Mouse (Mus musculus): ENCODE data around the gene Itga2b. TPM values are rescaled to one million over a fixed set of nuclear protein-coding genes. Genes with fewer than 3 reads are reported as not detected.

The Itga2b gene
- total RNA-seq (2017): 142 and 145 TPM in 2 replicates

DNA sequence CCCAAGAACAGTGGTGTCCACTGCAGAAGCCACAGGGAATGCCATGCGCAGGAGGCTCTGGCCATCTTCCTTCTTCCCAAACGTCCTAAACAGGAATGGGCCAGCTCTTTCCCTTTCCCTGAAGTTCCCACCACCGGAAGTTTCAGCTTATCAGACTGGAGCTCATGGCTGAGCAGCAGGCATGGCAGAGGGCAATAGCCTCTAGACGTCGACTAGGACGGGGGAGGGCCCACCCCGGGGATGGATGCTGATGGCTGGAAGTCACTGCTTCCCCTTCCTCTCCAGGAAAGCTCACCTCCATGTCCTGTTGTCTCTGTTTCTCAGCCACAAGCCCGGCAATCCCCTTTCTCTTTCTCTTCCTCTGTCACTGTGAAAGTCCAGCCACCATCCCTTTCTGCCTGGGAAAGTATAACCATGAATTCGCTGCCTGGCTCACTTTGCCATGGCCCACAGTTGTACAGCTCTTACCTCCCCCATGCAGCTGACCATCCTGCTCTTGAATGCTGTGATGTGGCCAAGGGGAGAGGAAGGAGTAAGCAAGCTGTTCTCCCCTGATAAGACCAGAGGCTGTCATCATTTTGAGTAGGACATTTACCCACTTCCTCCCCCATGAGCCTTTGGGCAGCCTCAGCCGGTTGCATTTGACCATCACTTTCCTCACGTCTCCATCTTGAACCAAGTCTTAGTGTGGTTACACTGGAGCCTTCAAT lies at the start of gene Itga2b:
Itga2b (minus strand) TSS at position 475 of the 710 bp plus-strand sequence.
- peak; percentile 75 for ATAC-seq (replicated peaks; ENCODE audit: low read depth, poor library complexity, severe bottlenecking)

DNA sequence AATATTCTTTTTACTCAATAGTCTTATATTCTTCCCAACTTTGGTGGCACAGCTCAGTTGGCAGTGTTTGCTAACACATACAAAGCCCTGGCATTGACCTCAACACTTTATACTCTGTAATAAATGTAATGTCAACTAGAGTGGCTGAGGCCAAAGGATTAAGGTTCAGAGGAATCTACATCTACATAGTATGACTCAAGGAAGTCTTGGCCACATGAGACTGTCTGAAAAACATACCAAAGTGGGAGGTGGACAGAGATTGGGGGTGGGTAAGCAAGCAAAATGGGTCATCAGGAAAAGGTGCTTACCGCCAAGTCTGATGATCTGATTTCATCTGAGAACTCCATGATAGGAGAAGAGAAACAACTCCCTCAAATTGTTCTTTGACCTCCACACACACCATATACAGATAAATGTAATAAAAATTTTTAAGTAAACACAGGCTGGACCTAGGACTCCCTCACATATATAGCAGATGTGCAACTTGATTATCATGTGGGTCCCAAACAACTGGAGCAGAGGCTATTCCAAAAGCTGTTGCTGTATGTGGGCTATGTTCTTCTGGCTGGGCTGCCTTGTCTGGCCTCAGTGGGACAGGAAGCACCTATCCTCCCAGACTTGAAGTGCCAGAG lies 45.0 kb upstream of the Itga2b start:
- ATAC-seq (replicated peaks; ENCODE audit: low read depth, poor library complexity, severe bottlenecking): no peak

DNA sequence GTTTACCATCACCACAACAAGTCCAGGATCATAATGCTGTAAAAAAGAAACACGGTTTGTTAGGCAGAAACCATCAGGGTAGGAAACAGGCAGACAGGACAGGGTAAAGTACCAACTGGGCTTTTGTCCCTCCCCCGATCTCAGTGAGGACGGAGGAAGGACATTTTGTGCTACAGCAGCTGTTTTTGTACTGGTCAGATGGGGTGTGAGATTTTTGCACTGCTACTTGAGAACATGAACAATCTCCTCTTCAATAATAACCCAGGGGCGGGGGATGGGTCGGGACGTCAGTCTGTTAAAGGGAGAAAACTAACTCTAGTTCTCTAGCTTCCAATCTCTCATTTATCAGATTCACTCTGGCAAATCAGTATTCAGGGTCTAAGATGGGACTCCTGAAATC lies 40.3 kb upstream of the Itga2b start:
- no peak for ATAC-seq (replicated peaks; ENCODE audit: low read depth, poor library complexity, severe bottlenecking)

DNA sequence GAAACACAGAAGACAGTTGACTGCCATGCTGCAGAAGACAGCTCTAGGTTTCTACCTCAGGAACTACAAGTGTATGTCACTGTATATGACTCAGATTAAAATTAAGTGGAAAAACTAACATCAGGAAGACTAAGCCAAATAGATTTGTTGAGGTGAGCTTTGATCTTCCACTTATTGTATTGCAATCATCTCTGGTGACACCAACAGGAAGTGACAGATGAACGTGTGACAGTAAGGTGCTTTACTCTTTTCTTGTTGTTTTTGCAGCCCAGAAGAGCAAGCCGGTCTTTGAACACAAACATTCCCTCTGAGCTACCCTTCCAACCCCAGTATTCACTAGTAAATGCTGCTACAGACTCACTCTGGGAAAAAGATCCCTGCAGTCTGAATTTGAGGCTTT lies 26.8 kb upstream of the Itga2b start:
- ATAC-seq (replicated peaks; ENCODE audit: low read depth, poor library complexity, severe bottlenecking): no peak

DNA sequence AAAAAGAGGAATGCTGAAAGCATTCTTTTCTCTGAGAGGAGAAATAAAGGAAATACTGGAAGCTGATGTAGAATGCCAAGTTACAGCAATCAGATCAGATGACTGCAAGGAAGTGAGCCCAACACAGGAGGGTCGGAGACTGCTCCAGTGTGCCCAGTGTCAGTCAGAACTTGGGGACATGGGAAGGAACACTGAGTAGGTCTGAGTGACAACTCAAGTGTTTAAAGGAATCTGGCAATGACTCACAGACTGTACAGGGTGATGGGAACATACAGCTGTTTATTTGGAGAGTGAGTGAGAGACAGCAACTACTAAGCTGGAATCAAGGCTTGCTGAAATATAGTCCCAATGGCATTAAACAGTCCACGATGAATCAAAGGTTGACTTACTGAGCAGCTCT lies 26.3 kb upstream of the Itga2b start:
- no peak for ATAC-seq (replicated peaks; ENCODE audit: low read depth, poor library complexity, severe bottlenecking)

DNA sequence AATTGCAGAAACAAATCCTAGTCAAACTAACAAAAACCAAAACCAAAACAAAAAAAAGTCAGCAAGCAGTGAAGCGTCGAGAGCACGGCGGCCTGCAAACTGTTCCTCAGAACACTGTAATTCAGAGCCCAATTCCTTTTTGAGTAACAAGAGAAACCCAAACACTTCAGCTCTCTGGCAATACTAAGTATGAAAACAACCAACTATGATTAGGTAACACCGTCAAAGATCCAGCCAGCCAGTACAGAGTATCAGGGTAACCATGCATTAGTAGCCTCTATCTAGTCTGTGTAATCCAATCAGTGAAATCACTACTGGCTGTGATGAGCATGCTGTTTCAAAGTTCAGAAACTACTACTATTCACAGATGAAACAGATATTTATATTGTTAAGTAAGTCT lies 25.8 kb upstream of the Itga2b start:
- ATAC-seq (replicated peaks; ENCODE audit: low read depth, poor library complexity, severe bottlenecking): no peak

DNA sequence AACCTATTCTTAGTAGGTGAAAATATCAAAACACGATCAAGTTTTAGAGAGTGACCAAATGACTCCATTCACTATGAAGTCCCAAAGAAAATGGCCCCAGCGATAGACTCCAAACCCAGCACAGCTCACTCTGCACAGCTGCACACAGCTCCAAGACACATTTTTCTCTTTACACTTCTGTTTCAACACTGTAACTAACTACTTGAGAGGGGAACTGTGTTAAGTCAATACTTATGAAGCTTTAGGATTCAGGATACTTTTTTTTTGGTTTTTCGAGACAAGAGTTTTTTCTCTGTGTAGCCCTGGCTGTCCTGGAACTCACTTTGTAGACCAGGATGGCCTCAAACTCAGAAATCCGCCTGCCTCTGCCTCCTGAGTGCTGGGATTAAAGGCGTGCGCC lies 25.2 kb upstream of the Itga2b start:
- no peak for ATAC-seq (replicated peaks; ENCODE audit: low read depth, poor library complexity, severe bottlenecking)

DNA sequence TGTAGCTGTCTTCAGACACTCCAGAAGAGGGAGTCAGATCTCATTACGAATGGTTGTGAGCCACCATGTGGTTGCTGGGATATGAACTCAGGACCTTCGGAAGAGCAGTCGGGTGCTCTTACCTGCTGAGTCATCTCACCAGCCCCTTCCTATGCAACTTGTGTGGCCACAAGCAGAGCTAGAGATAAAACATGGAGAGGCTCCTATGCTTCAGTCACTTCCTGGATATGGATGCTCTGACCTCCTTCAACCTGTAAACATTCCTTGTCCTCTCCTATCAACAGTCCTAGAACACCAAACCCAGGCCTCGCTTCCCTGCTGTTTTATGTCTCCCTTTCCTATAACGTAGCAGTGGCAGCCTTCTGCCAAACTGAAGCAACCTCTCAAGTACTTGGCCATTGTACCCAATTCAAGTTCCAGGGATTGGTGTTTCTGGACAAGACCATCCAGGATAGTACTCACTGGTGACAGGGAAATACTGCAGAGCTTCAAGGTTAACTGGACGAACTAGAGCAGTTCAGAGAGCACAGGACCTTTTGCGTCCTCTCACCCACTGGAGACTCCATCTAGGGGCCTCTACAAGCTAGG lies 24.2 kb upstream of the Itga2b start:
- ATAC-seq (replicated peaks; ENCODE audit: low read depth, poor library complexity, severe bottlenecking): no peak

DNA sequence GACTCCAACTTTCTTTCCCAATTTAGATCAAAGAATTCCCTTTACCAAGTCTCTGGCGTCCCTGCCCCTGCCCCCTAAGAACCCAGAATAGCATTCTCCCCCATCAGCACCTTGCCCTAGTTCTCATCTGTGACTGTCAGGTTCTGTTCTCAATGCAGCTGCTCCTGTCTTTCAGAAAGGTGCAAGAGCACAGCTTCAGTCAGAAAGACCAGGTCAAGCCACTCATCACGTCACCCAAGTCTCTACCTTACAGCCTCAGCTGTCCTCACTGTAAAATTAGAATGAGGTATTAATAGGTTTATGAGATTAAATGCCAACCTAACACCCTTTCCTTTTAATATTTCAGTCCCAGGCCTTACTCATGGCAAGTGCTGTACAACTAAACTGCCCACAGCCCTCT lies 23.3 kb upstream of the Itga2b start:
- ATAC-seq (replicated peaks; ENCODE audit: low read depth, poor library complexity, severe bottlenecking): no peak

DNA sequence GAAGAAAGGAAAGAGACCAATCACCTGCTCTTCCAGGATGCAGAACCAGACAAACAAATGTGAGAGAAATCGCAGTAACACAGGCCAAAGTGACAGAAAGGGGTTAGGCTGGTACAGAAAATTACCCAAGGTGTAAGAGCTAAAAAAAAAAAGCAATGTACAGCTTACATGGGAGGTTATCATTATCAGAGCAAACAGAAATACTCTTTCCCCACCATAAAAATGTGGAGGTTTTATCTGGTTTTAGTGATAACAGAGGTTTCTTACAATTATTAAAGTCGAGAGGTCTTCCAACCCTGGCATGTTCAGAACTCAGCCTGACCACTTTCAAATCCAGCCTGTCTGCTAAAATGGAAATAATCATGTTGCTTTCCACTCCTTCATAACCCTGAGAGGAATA lies 18.0 kb upstream of the Itga2b start:
- no peak for ATAC-seq (replicated peaks; ENCODE audit: low read depth, poor library complexity, severe bottlenecking)

DNA sequence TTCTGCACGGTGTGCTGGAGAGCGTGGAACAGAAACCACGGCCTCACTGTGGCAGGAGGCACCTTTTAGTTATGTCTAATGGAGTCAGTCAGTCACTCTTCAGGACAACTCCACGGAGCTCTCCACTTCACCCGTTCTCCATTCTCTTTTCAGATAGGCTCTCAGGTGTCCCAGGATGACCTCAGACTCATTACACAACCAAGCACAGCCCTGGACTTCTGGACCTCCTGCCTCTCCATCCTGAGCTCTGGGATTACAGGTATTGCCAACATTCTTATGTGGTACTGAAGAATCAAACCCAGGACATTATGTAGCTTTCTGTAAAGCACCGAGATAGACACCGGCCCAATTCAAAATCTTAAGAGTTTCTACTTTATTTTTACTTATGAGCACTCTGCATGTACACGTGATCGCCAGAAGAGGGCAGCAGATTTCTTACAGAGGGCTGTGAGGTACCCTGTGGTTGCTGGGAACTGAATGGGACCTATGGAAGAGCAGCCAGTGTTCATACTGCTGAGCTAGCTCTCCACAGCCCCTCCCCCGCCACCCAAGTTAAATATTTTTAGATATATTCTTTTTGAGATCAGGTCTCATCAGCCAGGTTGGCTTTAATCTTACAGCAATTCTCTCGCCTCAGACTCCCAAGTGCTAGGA lies 16.9 kb upstream of the Itga2b start:
- peak; percentile 72 for ATAC-seq (replicated peaks; ENCODE audit: low read depth, poor library complexity, severe bottlenecking)

DNA sequence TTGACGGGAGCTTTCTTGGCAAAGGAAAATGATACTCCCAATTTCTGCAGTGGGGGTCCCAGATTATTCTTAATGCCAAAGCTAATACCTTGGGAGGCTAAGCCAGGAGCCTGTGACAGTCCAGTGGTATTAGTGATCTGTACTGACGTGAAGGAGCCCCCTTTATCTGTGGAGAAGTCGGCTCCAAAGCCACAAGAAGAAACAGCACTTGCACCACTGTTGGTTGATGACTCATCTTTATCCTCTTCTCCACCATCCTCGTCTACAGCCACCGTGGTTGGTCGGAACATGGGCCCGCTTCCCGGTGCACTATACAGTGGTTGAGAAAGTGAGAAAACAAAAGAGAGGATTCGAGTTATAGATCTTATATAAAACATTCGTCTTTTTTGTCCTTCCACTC lies 11.9 kb upstream of the Itga2b start:
- ATAC-seq (replicated peaks; ENCODE audit: low read depth, poor library complexity, severe bottlenecking): no peak

DNA sequence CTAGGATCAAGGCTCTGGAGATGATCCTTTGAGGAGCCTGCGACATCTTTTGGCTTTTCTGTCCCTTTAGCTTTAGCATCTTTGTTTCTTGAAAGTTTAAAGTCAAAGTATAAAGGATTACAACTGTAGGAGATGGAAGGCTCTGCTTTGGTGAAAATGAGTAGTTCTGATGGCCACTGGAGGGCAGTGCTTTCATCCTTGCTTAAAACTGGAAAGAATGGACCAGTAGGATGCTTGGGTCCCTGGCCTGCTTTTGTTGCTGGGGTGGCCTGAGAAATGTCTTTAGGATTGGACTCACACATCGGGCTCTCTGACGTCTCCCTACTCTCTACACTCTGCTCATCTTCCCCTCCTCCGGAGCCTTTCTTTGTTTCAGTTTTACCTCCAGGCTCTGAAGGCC lies 11.0 kb upstream of the Itga2b start:
- no peak for ATAC-seq (replicated peaks; ENCODE audit: low read depth, poor library complexity, severe bottlenecking)

DNA sequence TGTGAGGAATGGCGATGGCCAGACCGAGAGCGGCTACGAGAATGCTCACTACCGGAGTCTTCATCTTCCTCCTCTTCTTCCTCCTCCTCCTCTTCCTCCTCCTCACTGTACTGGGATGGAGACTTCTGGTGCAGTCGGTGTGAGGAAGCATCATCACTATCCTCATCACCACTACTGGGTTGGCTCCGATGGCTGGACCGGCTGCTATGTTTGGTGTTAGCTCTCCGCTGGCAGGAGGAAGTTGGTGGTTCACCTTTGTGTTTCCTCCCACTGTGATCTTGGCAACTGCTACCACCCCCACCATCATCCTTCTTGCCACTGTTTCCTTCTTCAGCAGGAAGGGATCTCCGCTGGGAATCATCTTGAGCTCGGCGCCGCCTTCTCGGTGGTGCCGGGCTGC lies 10.2 kb upstream of the Itga2b start:
- no peak for ATAC-seq (replicated peaks; ENCODE audit: low read depth, poor library complexity, severe bottlenecking)

DNA sequence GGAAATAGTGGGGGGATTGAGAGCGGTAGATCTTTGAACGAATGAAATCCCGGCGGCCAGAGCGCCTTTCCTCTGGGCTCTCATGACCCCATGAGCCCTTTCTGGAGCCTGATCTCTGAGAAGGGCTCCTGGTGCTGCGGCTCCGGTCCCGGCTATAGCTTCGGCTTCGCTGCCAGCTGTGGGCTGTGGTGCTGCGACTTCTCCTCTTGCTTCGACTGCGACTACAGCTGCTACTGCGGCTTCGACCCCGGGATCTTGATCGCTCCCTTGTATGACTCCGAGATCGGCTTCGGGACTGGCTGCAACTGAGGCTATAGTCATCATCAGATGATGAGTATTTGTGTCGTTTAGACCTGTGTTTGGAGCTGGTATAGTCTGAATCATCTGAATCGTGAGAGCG lies 9.7 kb upstream of the Itga2b start:
- ATAC-seq (replicated peaks; ENCODE audit: low read depth, poor library complexity, severe bottlenecking): no peak

DNA sequence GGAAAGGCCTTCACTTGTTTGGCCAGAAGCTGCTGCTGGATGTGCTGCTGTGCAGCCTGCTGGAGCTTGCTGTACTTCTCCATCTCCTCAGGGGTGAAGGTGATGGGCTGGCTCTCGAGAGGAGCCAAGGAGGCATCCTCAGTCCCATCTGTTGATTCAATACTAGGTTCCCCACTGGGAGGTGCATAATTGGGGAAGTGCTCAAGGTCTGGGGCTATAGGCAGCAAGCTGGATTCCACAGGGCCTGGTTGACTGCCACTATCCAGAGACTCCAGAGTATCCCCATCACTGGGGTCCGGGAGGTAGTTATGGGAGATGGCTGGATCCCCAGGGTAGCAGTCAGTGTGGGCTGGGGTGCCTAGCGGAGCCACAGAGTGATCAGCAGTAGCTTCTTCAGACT lies 8.7 kb upstream of the Itga2b start:
- 0 out of 2 replicates have a peak, but pooled peaks have one; percentile 21 for ATAC-seq (replicated peaks; ENCODE audit: low read depth, poor library complexity, severe bottlenecking)

DNA sequence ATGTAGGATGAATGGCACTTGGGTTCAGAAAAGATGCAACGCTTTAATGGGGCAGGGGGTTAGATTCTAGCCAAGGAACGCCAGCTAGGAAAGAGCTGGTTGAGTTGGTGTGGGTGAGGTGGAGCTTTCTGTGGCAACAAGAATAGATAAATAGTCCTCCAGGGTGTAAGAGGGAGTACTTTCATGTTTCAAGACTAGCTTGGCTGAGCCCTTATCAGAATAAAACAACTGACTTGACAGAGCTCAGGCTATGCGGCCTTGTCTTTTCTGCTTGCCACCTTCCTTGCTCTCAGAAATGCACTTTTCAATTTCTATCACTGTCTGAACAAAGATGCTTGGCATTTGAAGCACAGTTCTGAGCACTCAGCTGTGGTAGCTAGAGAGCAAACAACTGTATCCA lies 5.1 kb upstream of the Itga2b start:
- ATAC-seq (replicated peaks; ENCODE audit: low read depth, poor library complexity, severe bottlenecking): no peak

DNA sequence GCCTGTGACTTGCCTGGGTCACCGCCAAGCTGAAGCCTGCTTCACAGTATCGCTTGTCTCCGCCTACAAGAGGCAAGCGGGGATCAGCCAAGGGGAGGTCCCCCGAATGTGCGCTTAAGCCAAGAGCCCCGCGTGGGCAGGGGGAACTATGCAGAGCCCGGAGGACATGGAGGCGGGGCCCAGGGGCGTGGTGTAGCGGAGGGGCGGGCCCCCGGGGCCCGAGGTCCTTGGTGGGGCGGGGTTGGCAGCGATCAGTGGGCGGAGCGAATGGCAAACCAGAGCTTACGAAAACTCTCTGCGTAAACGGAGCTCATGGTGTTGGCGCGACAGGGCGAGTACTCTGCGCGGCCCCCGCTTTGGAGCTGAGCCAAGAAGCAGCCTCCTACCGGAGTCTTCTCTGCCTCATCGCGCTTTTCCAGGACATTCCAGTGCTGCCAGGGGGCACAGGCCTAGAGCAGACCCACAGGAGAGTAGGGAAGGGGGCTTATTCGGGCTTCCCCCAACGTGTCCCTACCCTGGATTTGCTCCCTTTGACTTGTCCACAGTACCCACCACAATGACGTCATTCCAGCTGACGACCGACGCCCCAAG lies 2.8 kb downstream of the Itga2b start:
- ATAC-seq (replicated peaks; ENCODE audit: low read depth, poor library complexity, severe bottlenecking): peak; percentile 76

DNA sequence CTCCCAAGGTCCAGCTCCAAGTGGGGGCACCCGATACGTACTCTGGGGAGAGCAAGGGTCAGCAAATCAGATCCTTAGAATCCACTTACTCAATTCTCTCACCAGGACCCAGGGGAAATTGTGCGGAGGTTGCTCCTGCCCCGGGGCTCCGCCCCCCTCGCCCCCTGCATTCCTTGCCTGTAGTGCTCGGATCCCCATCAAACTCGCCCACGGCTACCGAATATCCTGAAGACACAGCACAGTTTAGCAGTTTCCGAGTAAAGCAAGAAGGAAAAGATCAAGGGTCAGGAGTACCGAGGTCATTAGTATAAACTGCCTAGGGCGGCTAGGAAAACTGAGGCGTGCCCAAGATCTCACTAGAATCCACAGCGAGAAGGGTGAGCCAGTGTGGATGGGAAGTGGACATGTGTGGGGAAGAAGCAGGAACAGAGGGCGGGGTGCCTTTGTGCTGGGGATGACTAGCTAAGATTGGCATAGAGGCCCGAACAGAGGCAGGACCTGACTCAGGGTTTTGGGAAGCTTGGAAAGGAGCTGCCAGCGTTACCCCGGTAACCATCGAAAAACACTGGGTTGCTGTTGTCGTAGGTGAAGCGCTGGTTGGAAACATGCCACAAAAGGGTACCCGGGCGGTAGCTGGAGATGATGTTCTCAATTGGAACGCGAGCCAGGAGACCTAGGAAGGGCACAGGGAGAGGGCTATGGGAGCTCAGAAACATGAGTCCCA lies 4.0 kb downstream of the Itga2b start:
- ATAC-seq (replicated peaks; ENCODE audit: low read depth, poor library complexity, severe bottlenecking): no peak

DNA sequence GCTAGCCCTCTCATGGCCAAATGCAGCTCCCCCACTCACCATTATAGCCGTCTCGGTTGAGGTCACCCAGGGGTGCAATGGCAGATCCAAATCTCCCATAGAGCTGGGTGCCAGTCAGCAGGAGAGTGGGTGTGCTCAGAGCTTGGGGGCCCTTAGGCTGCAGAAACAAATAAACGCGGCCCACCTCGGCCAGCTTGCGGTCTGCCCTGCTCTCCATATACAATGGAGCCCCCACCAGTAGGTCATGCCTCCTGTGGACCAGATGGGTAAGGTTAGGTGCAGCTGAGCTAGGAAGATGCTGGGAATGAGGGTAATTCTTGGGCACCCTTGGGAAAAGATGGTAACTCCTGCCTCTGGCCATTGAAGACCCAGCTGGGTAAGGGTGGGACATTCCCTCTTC lies 5.0 kb downstream of the Itga2b start:
- no peak for ATAC-seq (replicated peaks; ENCODE audit: low read depth, poor library complexity, severe bottlenecking)
